Mouse (Mus musculus) testis, postnatal 14 days (tissue): ENCODE data around the gene Wdr66.

Experiments
- DNase-seq: peaks from one replicate; pipeline ENCODE4 v3.0.0; 2021; ENCODE audit warnings: low spot score

Gene Wdr66

GRCm38 (mm10) chr5:123272927-123273326, 21.0 kb downstream of the Wdr66 start:
- no peak for DNase-seq

- no peak for DNase-seq
These were observed 24.9 kb downstream of the Wdr66 start for GRCm38 (mm10) chr5:123276636-123277341.

- DNase-seq, result no peak
These were observed 25.4 kb downstream of the Wdr66 start for GRCm38 (mm10) chr5:123277342-123277701.

- no peak for DNase-seq
These were observed 25.8 kb downstream of the Wdr66 start for GRCm38 (mm10) chr5:123277704-123278103.

- no peak for DNase-seq
These were observed 27.3 kb downstream of the Wdr66 start for GRCm38 (mm10) chr5:123279248-123279647.

- no peak for DNase-seq
These were observed 29.6 kb downstream of the Wdr66 start for GRCm38 (mm10) chr5:123281336-123282136.

GRCm38 (mm10) chr5:123285174-123285573, 33.3 kb downstream of the Wdr66 start:
- DNase-seq, result no peak

GRCm38 (mm10) chr5:123288079-123288478, 36.2 kb downstream of the Wdr66 start:
- no peak for DNase-seq

GRCm38 (mm10) chr5:123294653-123295052, 42.8 kb downstream of the Wdr66 start:
- no peak for DNase-seq

- no peak for DNase-seq
These were observed 44.4 kb downstream of the Wdr66 start for GRCm38 (mm10) chr5:123296224-123296806.

GRCm38 (mm10) chr5:123296972-123297754, 45.3 kb downstream of the Wdr66 start:
- no peak for DNase-seq

- DNase-seq, result no peak
These were observed 45.9 kb downstream of the Wdr66 start for GRCm38 (mm10) chr5:123297830-123298229.

GRCm38 (mm10) chr5:123298526-123298925, 46.6 kb downstream of the Wdr66 start:
- DNase-seq, result no peak

GRCm38 (mm10) chr5:123300496-123301034, 48.7 kb downstream of the Wdr66 start:
- no peak for DNase-seq

GRCm38 (mm10) chr5:123301780-123302521, 50.0 kb downstream of the Wdr66 start:
- DNase-seq, result no peak

- DNase-seq, result no peak
These were observed 55.9 kb downstream of the Wdr66 start for GRCm38 (mm10) chr5:123307630-123308282.

GRCm38 (mm10) chr5:123309816-123310215, 57.9 kb downstream of the Wdr66 start:
- DNase-seq, result no peak

GRCm38 (mm10) chr5:123310221-123310620, 58.3 kb downstream of the Wdr66 start:
- DNase-seq, result no peak

- DNase-seq, result no peak
These were observed 61.2 kb downstream of the Wdr66 start for GRCm38 (mm10) chr5:123313058-123313630.

- DNase-seq, result no peak
These were observed 62.0 kb downstream of the Wdr66 start for GRCm38 (mm10) chr5:123313851-123314380.
